Mouse (Mus musculus) midbrain, embryonic 13.5 days (tissue): ENCODE results near the gene Smad3. TPM values are rescaled to one million over a fixed set of nuclear protein-coding genes. Genes with fewer than 3 reads are reported as not detected.
A peak's percentile ranks its signal among the peaks of the same experiment; 100 is the strongest.

ENCODE experiments used
- ATAC-seq: fragments of 200-750 bp; cut with Nextera tagmentation; 2 replicates; pipeline ENCODE4 v1.8.0; 2017; ENCODE audit warnings: mild to moderate bottlenecking, moderate TSS enrichment, moderate library complexity
- H3K27ac ChIP-seq: fragments of 300-500 bp; sonication (generic); 2 replicates; pipeline ENCODE4 v1.5.1; 2015; ENCODE audit warnings: inconsistent platforms, mild to moderate bottlenecking, moderate library complexity
- H3K27me3 ChIP-seq: fragments of 300-500 bp; sonication (generic); 2 replicates; pipeline ENCODE4 v1.6.1; 2015; ENCODE audit warnings: mild to moderate bottlenecking, inconsistent platforms
- H3K36me3 ChIP-seq: fragments of 300-500 bp; sonication (generic); 2 replicates; pipeline ENCODE4 v1.6.1; 2015; ENCODE audit warnings: mild to moderate bottlenecking, inconsistent platforms
- H3K4me1 ChIP-seq: fragments of 300-500 bp; sonication (generic); replicated peaks from 2 replicates; pipeline ENCODE4 v1.6.1; 2015; ENCODE audit warnings: inconsistent platforms
- H3K4me2 ChIP-seq: fragments of 300-500 bp; sonication (generic); replicated peaks from 2 replicates; pipeline ENCODE4 v1.6.1; 2015; ENCODE audit warnings: moderate library complexity, mild to moderate bottlenecking, inconsistent platforms
- H3K4me3 ChIP-seq: fragments of 300-500 bp; sonication (generic); replicated peaks from 2 replicates; pipeline ENCODE4 v1.5.1; 2015; ENCODE audit warnings: mild to moderate bottlenecking, inconsistent platforms
- H3K9ac ChIP-seq: fragments of 300-500 bp; sonication (generic); replicated peaks from 2 replicates; pipeline ENCODE4 v1.6.1; 2015; ENCODE audit warnings: mild to moderate bottlenecking, inconsistent platforms
- H3K9me3 ChIP-seq: fragments of 300-500 bp; sonication (generic); 2 replicates; pipeline ENCODE4 v1.6.1; 2016; ENCODE audit warnings: mild to moderate bottlenecking, inconsistent platforms
- WGBS: fragments of 180-500 bp; shearing (Covaris S2); methylation state at CpG from one replicate; pipeline ENCODE4 v1.1.7; 2015; 5-methylcytosine and 5-hydroxymethylcytosine counted together
- polyA plus RNA-seq: library from polyadenylated mRNA; unstranded; fragments of >200 nt; fragmentation: Nextera tagmentation; extraction: Ambion mirVana; gene quantifications from 2 replicates; pipeline ENCODE4 v1.2.1, GENCODE M21; 2015

The Smad3 gene
- polyA plus RNA-seq, 1 experiment from 2014 or later = 11.6 TPM

- Histone ChIP-seq H3K27ac (peak overlapping the region; percentile 45; the same call in 1 of the 2 replicates), H3K4me2 (no peak overlapping the region), H3K9me3 (no peaks in the 10 kb centered on the region), H3K27me3 (no peaks in the 10 kb centered on the region), H3K36me3 (peaks cover 9% of the 10 kb centered on the region; the same call in 1 of the 2 replicates), H3K4me1 (peaks cover 50% of the 10 kb centered on the region), H3K4me3 (no peak overlapping the region), H3K9ac (no peak overlapping the region)
- WGBS = 38% methylated on average over 13 of the region's 13 CpGs
- ATAC-seq = peak; percentile 70
Measured at GRCm38 (mm10) chr9:63664792-63665646, 92.8 kb downstream of the Smad3 start.

- Histone ChIP-seq H3K9ac (no peak overlapping the region), H3K4me3 (no peak overlapping the region), H3K9me3 (no peaks in the 10 kb centered on the region), H3K4me2 (no peak overlapping the region), H3K27me3 (no peaks in the 10 kb centered on the region), H3K36me3 (peaks cover 9% of the 10 kb centered on the region; the same call in 1 of the 2 replicates), H3K27ac (no peak overlapping the region), H3K4me1 (peaks cover 54% of the 10 kb centered on the region)
- WGBS = 71% methylated on average over 2 of the region's 2 CpGs
- no peak for ATAC-seq
Measured at GRCm38 (mm10) chr9:63664300-63664745, 93.5 kb downstream of the Smad3 start.

GRCm38 (mm10) chr9:63663222-63663621 is 94.6 kb downstream of the Smad3 start:
- 80% methylated on average over 10 of the region's 10 CpGs for WGBS
- H3K4me1 ChIP-seq = peaks cover 51% of the 10 kb centered on the region
- ATAC-seq = no peak
- H3K36me3 ChIP-seq = peaks cover 9% of the 10 kb centered on the region; the same call in 1 of the 2 replicates
- H3K4me2 ChIP-seq = no peak overlapping the region
- H3K9me3 ChIP-seq = no peaks in the 10 kb centered on the region
- no peak overlapping the region for H3K9ac ChIP-seq
- no peaks in the 10 kb centered on the region for H3K27me3 ChIP-seq
- no peak overlapping the region for H3K4me3 ChIP-seq
- no peak overlapping the region for H3K27ac ChIP-seq

GRCm38 (mm10) chr9:63662759-63663158 is 95.0 kb downstream of the Smad3 start:
- H3K4me1 ChIP-seq = peaks cover 46% of the 10 kb centered on the region
- H3K4me3 ChIP-seq = no peak overlapping the region
- H3K27me3 ChIP-seq = no peaks in the 10 kb centered on the region
- no peak overlapping the region for H3K9ac ChIP-seq
- H3K4me2 ChIP-seq = no peak overlapping the region
- no peak for ATAC-seq
- peaks cover 9% of the 10 kb centered on the region; the same call in 1 of the 2 replicates for H3K36me3 ChIP-seq
- no peak overlapping the region for H3K27ac ChIP-seq
- no peaks in the 10 kb centered on the region for H3K9me3 ChIP-seq
- WGBS = 94% methylated on average over 7 of the region's 7 CpGs

- WGBS = 91% methylated on average over 3 of the region's 3 CpGs
- H3K4me3 ChIP-seq = no peak overlapping the region
- no peak for ATAC-seq
- H3K27ac ChIP-seq = no peak overlapping the region
- H3K36me3 ChIP-seq = peaks cover 9% of the 10 kb centered on the region; the same call in 1 of the 2 replicates
- no peaks in the 10 kb centered on the region for H3K27me3 ChIP-seq
- H3K9me3 ChIP-seq = no peaks in the 10 kb centered on the region
- H3K4me1 ChIP-seq = peaks cover 26% of the 10 kb centered on the region
- no peak overlapping the region for H3K9ac ChIP-seq
- H3K4me2 ChIP-seq = no peak overlapping the region
Measured at GRCm38 (mm10) chr9:63660691-63661090, 97.1 kb downstream of the Smad3 start.

GRCm38 (mm10) chr9:63660061-63660460 is 97.7 kb downstream of the Smad3 start:
- H3K9ac ChIP-seq = no peak overlapping the region
- 94% methylated on average over 4 of the region's 4 CpGs for WGBS
- H3K9me3 ChIP-seq = no peaks in the 10 kb centered on the region
- H3K27me3 ChIP-seq = no peaks in the 10 kb centered on the region
- no peak overlapping the region for H3K4me3 ChIP-seq
- H3K4me2 ChIP-seq = no peak overlapping the region
- H3K36me3 ChIP-seq = peaks cover 14% of the 10 kb centered on the region; the same call in 1 of the 2 replicates
- H3K4me1 ChIP-seq = peaks cover 25% of the 10 kb centered on the region
- no peak for ATAC-seq
- H3K27ac ChIP-seq = no peak overlapping the region

GRCm38 (mm10) chr9:63658970-63659371 is 98.8 kb downstream of the Smad3 start:
- Histone ChIP-seq H3K4me3 (no peak overlapping the region), H3K27ac (peak overlapping the region; percentile 32; the same call in 1 of the 2 replicates), H3K4me2 (no peak overlapping the region), H3K9me3 (no peaks in the 10 kb centered on the region), H3K9ac (no peak overlapping the region), H3K4me1 (peaks cover 27% of the 10 kb centered on the region), H3K27me3 (no peaks in the 10 kb centered on the region), H3K36me3 (peaks cover 14% of the 10 kb centered on the region; the same call in 1 of the 2 replicates)
- WGBS = 73% methylated on average over 5 of the region's 5 CpGs
- ATAC-seq = 0 out of 2 replicates have a peak, but pooled peaks have one; percentile 38

GRCm38 (mm10) chr9:63658436-63658835 is 99.4 kb downstream of the Smad3 start:
- H3K36me3 ChIP-seq = peaks cover 13% of the 10 kb centered on the region; the same call in 1 of the 2 replicates
- H3K4me1 ChIP-seq = peaks cover 30% of the 10 kb centered on the region
- no peak overlapping the region for H3K4me3 ChIP-seq
- H3K27me3 ChIP-seq = no peaks in the 10 kb centered on the region
- H3K9me3 ChIP-seq = no peaks in the 10 kb centered on the region
- no peak overlapping the region for H3K9ac ChIP-seq
- H3K4me2 ChIP-seq = no peak overlapping the region
- 94% methylated on average over 9 of the region's 9 CpGs for WGBS
- no peak overlapping the region for H3K27ac ChIP-seq
- ATAC-seq = no peak

- Histone ChIP-seq H3K9me3 (no peaks in the 10 kb centered on the region), H3K9ac (no peak overlapping the region), H3K4me3 (no peak overlapping the region), H3K4me1 (peaks cover 38% of the 10 kb centered on the region), H3K27me3 (no peaks in the 10 kb centered on the region), H3K27ac (no peak overlapping the region), H3K36me3 (peaks cover 10% of the 10 kb centered on the region), H3K4me2 (no peak overlapping the region)
- 86% methylated on average over 4 of the region's 4 CpGs for WGBS
- ATAC-seq = no peak
Measured at GRCm38 (mm10) chr9:63657167-63657566, 100.6 kb downstream of the Smad3 start.

GRCm38 (mm10) chr9:63655092-63655491 is 102.7 kb downstream of the Smad3 start:
- no peak overlapping the region for H3K4me2 ChIP-seq
- H3K27me3 ChIP-seq = no peaks in the 10 kb centered on the region
- H3K9ac ChIP-seq = no peak overlapping the region
- no peak overlapping the region; the same call in 1 of the 2 replicates for H3K27ac ChIP-seq
- WGBS = 63% methylated on average over 1 of the region's 1 CpGs
- H3K9me3 ChIP-seq = no peaks in the 10 kb centered on the region
- H3K36me3 ChIP-seq = peaks cover 4% of the 10 kb centered on the region; the same call in 1 of the 2 replicates
- ATAC-seq = no peak
- no peak overlapping the region for H3K4me3 ChIP-seq
- peaks cover 52% of the 10 kb centered on the region for H3K4me1 ChIP-seq

GRCm38 (mm10) chr9:63654575-63654974 is 103.2 kb downstream of the Smad3 start:
- H3K4me1 ChIP-seq = peaks cover 52% of the 10 kb centered on the region
- no peak overlapping the region; the same call in 1 of the 2 replicates for H3K27ac ChIP-seq
- 93% methylated on average over 8 of the region's 8 CpGs for WGBS
- no peak overlapping the region for H3K4me2 ChIP-seq
- H3K9ac ChIP-seq = no peak overlapping the region
- no peaks in the 10 kb centered on the region for H3K27me3 ChIP-seq
- H3K4me3 ChIP-seq = no peak overlapping the region
- H3K9me3 ChIP-seq = no peaks in the 10 kb centered on the region
- peaks cover 6% of the 10 kb centered on the region for H3K36me3 ChIP-seq
- no peak for ATAC-seq

- ATAC-seq = 0 out of 2 replicates have a peak, but pooled peaks have one; percentile 25
- Histone ChIP-seq H3K27ac (peak overlapping the region; percentile 56), H3K27me3 (no peaks in the 10 kb centered on the region), H3K36me3 (peaks cover 10% of the 10 kb centered on the region), H3K4me2 (no peak overlapping the region), H3K4me3 (no peak overlapping the region), H3K9ac (no peak overlapping the region), H3K4me1 (peaks cover 45% of the 10 kb centered on the region), H3K9me3 (no peaks in the 10 kb centered on the region)
- WGBS = 10% methylated on average over 7 of the region's 7 CpGs
Measured at GRCm38 (mm10) chr9:63653666-63654065, 104.1 kb downstream of the Smad3 start.
